Mouse (Mus musculus): ENCODE measurements around the gene Bpifc.

DNA sequence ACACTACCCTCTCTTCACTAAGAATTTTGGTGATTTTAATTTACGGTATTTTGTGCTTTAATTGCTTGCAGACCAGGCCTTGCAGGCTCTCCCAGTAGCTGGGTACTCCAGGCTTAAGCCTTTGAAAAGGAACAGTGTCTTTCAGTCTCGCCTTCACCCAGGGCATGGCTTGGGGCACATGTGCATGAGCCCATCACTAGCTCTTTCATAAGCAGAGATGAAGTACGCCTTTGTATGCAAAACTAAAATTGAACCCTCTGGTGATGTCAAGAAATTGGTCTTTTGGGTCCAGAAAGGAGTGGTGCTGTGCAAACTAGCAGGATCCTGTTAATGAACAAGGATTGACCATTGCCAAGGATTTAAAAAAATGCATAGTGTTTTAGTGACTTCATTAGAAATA is 20.8 kb upstream of the Bpifc start:
- no peak for TF ChIP-seq CTCF (IDR thresholded peaks at IDR 0.05; ENCODE audit: control insufficient read depth, insufficient read depth, insufficient replicate concordance, low read depth, low read length)
- no peak for TF ChIP-seq POLR2A (IDR thresholded peaks at IDR 0.05; ENCODE audit: control insufficient read depth, low read depth, low read length)
